Mouse (Mus musculus): Measurements from ENCODE around the gene Esf1. TPM values are rescaled to one million over a fixed set of nuclear protein-coding genes. Genes with fewer than 3 reads are reported as not detected.

The Esf1 gene
- polyA plus RNA-seq, 1 experiment from 2014 or later, result 18.8 TPM

- no peaks in the 10 kb centered on the region for H3K9me3 ChIP-seq (replicated peaks; ENCODE audit: low read length)
- WGBS, result 91% methylated on average over 2 of the region's 2 CpGs
- no peak overlapping the region for H3K4me3 ChIP-seq (replicated peaks; ENCODE audit: low read depth, low read length)
- ATAC-seq (replicated peaks; ENCODE audit: low FRiP score, low read depth) (no peak), DNase-seq (ENCODE audit: low spot score) (no peak)
- H3K36me3 ChIP-seq (ENCODE audit: insufficient read depth, low read length), result peaks cover 48% of the 10 kb centered on the region
- H3K9ac ChIP-seq (ENCODE audit: low read depth, low read length), result no peak overlapping the region
- peak; percentile 24; the same call in 1 of the 2 replicates for TF ChIP-seq CTCF (IDR thresholded peaks at IDR 0.05; ENCODE audit: low read depth)
- no peak overlapping the region for H3K27ac ChIP-seq
- no peaks in the 10 kb centered on the region for H3K4me1 ChIP-seq (replicated peaks; ENCODE audit: insufficient read depth, low read length)
- no peaks in the 10 kb centered on the region for H3K27me3 ChIP-seq (ENCODE audit: insufficient read depth, low read length)
- no peak overlapping the region for H3K4me2 ChIP-seq (ENCODE audit: low read length)
Measured at GRCm38 (mm10) chr2:140125516-140125915, 44.8 kb downstream of the Esf1 start.

GRCm38 (mm10) chr2:140113851-140114250, 56.5 kb downstream of the Esf1 start:
- no peaks in the 10 kb centered on the region for H3K9me3 ChIP-seq (replicated peaks; ENCODE audit: low read length)
- 90% methylated on average over 8 of the region's 8 CpGs for WGBS
- ATAC-seq (replicated peaks; ENCODE audit: low FRiP score, low read depth), result no peak
- no peaks in the 10 kb centered on the region for H3K27me3 ChIP-seq (ENCODE audit: insufficient read depth, low read length)
- H3K9ac ChIP-seq (ENCODE audit: low read depth, low read length), result no peak overlapping the region
- H3K27ac ChIP-seq, result no peak overlapping the region
- DNase-seq (ENCODE audit: low spot score), result no peak
- 0 out of 2 replicates have a peak, but pooled peaks cover under 1% of the 10 kb centered on the region for H3K36me3 ChIP-seq (ENCODE audit: insufficient read depth, low read length)
- no peak for TF ChIP-seq CTCF (IDR thresholded peaks at IDR 0.05; ENCODE audit: low read depth)
- H3K4me3 ChIP-seq (replicated peaks; ENCODE audit: low read depth, low read length), result no peak overlapping the region
- H3K4me1 ChIP-seq (replicated peaks; ENCODE audit: insufficient read depth, low read length), result no peaks in the 10 kb centered on the region
- no peak overlapping the region for H3K4me2 ChIP-seq (ENCODE audit: low read length)

- 15% methylated on average over 1 of the region's 1 CpGs for WGBS
- Histone ChIP-seq H3K4me1 (replicated peaks; ENCODE audit: insufficient read depth, low read length) (no peaks in the 10 kb centered on the region), H3K36me3 (ENCODE audit: insufficient read depth, low read length) (no peaks in the 10 kb centered on the region), H3K27ac (no peak overlapping the region), H3K4me3 (replicated peaks; ENCODE audit: low read depth, low read length) (no peak overlapping the region), H3K9me3 (replicated peaks; ENCODE audit: low read length) (no peaks in the 10 kb centered on the region), H3K9ac (ENCODE audit: low read depth, low read length) (no peak overlapping the region), H3K4me2 (ENCODE audit: low read length) (no peak overlapping the region), H3K27me3 (ENCODE audit: insufficient read depth, low read length) (no peaks in the 10 kb centered on the region)
- DNase-seq (ENCODE audit: low spot score), result no peak
- ATAC-seq (replicated peaks; ENCODE audit: low FRiP score, low read depth), result no peak
- no peak for TF ChIP-seq CTCF (IDR thresholded peaks at IDR 0.05; ENCODE audit: low read depth)
Measured at GRCm38 (mm10) chr2:140108945-140109344, 61.4 kb downstream of the Esf1 start.

- DNase-seq (ENCODE audit: low spot score) (no peak), ATAC-seq (replicated peaks; ENCODE audit: low FRiP score, low read depth) (no peak)
- Histone ChIP-seq H3K36me3 (ENCODE audit: insufficient read depth, low read length) (no peaks in the 10 kb centered on the region), H3K4me1 (replicated peaks; ENCODE audit: insufficient read depth, low read length) (no peaks in the 10 kb centered on the region), H3K4me3 (replicated peaks; ENCODE audit: low read depth, low read length) (no peak overlapping the region), H3K27me3 (ENCODE audit: insufficient read depth, low read length) (no peaks in the 10 kb centered on the region), H3K4me2 (ENCODE audit: low read length) (no peak overlapping the region), H3K9ac (ENCODE audit: low read depth, low read length) (no peak overlapping the region), H3K9me3 (replicated peaks; ENCODE audit: low read length) (no peaks in the 10 kb centered on the region), H3K27ac (no peak overlapping the region)
- 90% methylated on average over 4 of the region's 4 CpGs for WGBS
- TF ChIP-seq CTCF (IDR thresholded peaks at IDR 0.05; ENCODE audit: low read depth), result no peak
Measured at GRCm38 (mm10) chr2:140107641-140108040, 62.7 kb downstream of the Esf1 start.

- Histone ChIP-seq H3K4me1 (replicated peaks; ENCODE audit: insufficient read depth, low read length) (no peaks in the 10 kb centered on the region), H3K4me3 (replicated peaks; ENCODE audit: low read depth, low read length) (no peak overlapping the region), H3K9ac (ENCODE audit: low read depth, low read length) (no peak overlapping the region), H3K9me3 (replicated peaks; ENCODE audit: low read length) (no peaks in the 10 kb centered on the region), H3K36me3 (ENCODE audit: insufficient read depth, low read length) (no peaks in the 10 kb centered on the region), H3K27ac (no peak overlapping the region), H3K27me3 (ENCODE audit: insufficient read depth, low read length) (no peaks in the 10 kb centered on the region), H3K4me2 (ENCODE audit: low read length) (no peak overlapping the region)
- no peak for DNase-seq (ENCODE audit: low spot score)
- no peak for TF ChIP-seq CTCF (IDR thresholded peaks at IDR 0.05; ENCODE audit: low read depth)
- WGBS, result 51% methylated on average over 3 of the region's 3 CpGs
- no peak for ATAC-seq (replicated peaks; ENCODE audit: low FRiP score, low read depth)
Measured at GRCm38 (mm10) chr2:140104951-140105350, 65.4 kb downstream of the Esf1 start.

- TF ChIP-seq CTCF (IDR thresholded peaks at IDR 0.05; ENCODE audit: low read depth), result no peak
- no peak for ATAC-seq (replicated peaks; ENCODE audit: low FRiP score, low read depth)
- 72% methylated on average over 3 of the region's 3 CpGs for WGBS
Measured at GRCm38 (mm10) chr2:140100551-140101474, 69.6 kb downstream of the Esf1 start.

More at GRCm38 (mm10) chr2:140100551-140101474, 69.6 kb downstream of the Esf1 start:
- Histone ChIP-seq H3K4me3 (replicated peaks; ENCODE audit: low read depth, low read length) (no peak overlapping the region), H3K27me3 (ENCODE audit: insufficient read depth, low read length) (no peaks in the 10 kb centered on the region), H3K27ac (no peak overlapping the region), H3K4me1 (replicated peaks; ENCODE audit: insufficient read depth, low read length) (no peaks in the 10 kb centered on the region), H3K36me3 (ENCODE audit: insufficient read depth, low read length) (no peaks in the 10 kb centered on the region), H3K9ac (ENCODE audit: low read depth, low read length) (no peak overlapping the region), H3K9me3 (replicated peaks; ENCODE audit: low read length) (no peaks in the 10 kb centered on the region), H3K4me2 (ENCODE audit: low read length) (no peak overlapping the region)
- DNase-seq (ENCODE audit: low spot score), result peak; percentile 13
